Mouse (Mus musculus) ES-E14 (cell line): ENCODE measurements at regions not wholly inside any gene's neighbourhood (a gene's known extent, or its start where the extent isn't known, plus 50 kb on each side); places are given as distances from the start of the nearest gene placed in this dataset.

Source experiments
- MAFK ChIP-seq: IDR thresholded peaks from 2 replicates; pipeline ENCODE4 v1.6.1; 2014; ENCODE audit warnings: mild to moderate bottlenecking, low read depth, low read length, inconsistent platforms; ENCODE audit not compliant: insufficient read depth
- ZNF384 ChIP-seq: IDR thresholded peaks from 2 replicates; pipeline ENCODE4 v1.6.1; 2012; ENCODE audit warnings: low read depth, low read length, inconsistent platforms

DNA sequence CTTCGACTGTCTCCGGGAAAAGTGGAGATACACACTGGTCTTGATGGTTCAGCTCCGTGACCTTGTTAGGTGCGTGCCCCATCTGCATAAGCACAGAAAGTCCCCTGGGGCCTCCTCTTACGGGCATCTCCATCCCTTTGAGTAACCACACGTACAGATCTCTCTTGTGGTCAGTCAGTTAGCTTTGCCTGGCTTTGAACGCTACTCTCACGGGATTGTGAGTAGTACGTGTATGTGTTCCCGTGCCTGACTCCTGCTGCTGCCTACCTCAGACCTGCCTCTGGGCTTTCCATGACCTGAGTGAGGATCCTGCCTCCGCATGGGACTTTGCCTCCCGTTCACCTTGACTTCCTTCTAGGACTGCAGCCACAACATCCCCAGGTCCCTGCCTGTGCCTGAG lies 101.4 kb downstream of the Zfp36l2 start:
- TF ChIP-seq ZNF384 (no peak), MAFK (no peak)
